Mouse (Mus musculus): Measurements from ENCODE around the gene Gm21972.

- TF ChIP-seq MAX (IDR thresholded peaks at IDR 0.05; ENCODE audit: low read length) (no peak), CTCF (conservative IDR thresholded peaks at IDR 0.05 in 1 of 2, IDR thresholded peaks at IDR 0.05 in 1 of 2; ENCODE audit: low read depth in 2 of 2, low read length in 2 of 2) (no peak), CHD2 (IDR thresholded peaks at IDR 0.05; ENCODE audit: low read length) (no peak), NRF1 (IDR thresholded peaks at IDR 0.05; ENCODE audit: low read depth, low read length) (no peak), TCF12 (IDR thresholded peaks at IDR 0.05; ENCODE audit: low read depth, low read length) (no peak), CHD1 (IDR thresholded peaks at IDR 0.05; ENCODE audit: low read depth, low read length) (no peak), EP300 (IDR thresholded peaks at IDR 0.05; ENCODE audit: low read length) (no peak), RAD21 (IDR thresholded peaks at IDR 0.05; ENCODE audit: low read depth, low read length) (no peak), KAT2A (IDR thresholded peaks at IDR 0.05; ENCODE audit: insufficient replicate concordance, low read length) (no peak), ZMIZ1 (IDR thresholded peaks at IDR 0.05; ENCODE audit: low read depth, low read length) (no peak)
These were observed 53.3 kb downstream of the Gm21972 start for GRCm38 (mm10) chr1:86186762-86187161.

Data from CH12.LX (cell line).